Mouse (Mus musculus) neural tube, embryonic 13.5 days (tissue): ENCODE results near the gene Antxr2. TPM values are rescaled to one million over a fixed set of nuclear protein-coding genes. Genes with fewer than 3 reads are reported as not detected.

Experiments
- ATAC-seq: fragments of 200-750 bp; cut with Nextera tagmentation; 2 replicates; pipeline ENCODE4 v1.8.0; 2017; ENCODE audit warnings: low read depth, mild to moderate bottlenecking, moderate TSS enrichment, moderate library complexity
- H3K27ac ChIP-seq: fragments of 300-500 bp; sonication (generic); replicated peaks from 2 replicates; pipeline ENCODE4 v1.5.1; 2015; ENCODE audit warnings: moderate library complexity, mild to moderate bottlenecking, inconsistent platforms
- H3K27me3 ChIP-seq: fragments of 300-500 bp; sonication (generic); 2 replicates; pipeline ENCODE4 v1.6.1; 2015; ENCODE audit warnings: mild to moderate bottlenecking, inconsistent platforms
- H3K36me3 ChIP-seq: fragments of 300-500 bp; sonication (generic); 2 replicates; pipeline ENCODE4 v1.6.1; 2015; ENCODE audit warnings: mild to moderate bottlenecking, inconsistent platforms
- H3K4me1 ChIP-seq: fragments of 300-500 bp; sonication (generic); replicated peaks from 2 replicates; pipeline ENCODE4 v1.6.1; 2015; ENCODE audit warnings: inconsistent platforms
- H3K4me2 ChIP-seq: fragments of 300-500 bp; sonication (generic); 2 replicates; pipeline ENCODE4 v1.6.1; 2015; ENCODE audit warnings: inconsistent platforms, mild to moderate bottlenecking, moderate library complexity
- H3K4me3 ChIP-seq: fragments of 300-500 bp; sonication (generic); 2 replicates; pipeline ENCODE4 v1.5.1; 2015; ENCODE audit warnings: mild to moderate bottlenecking, inconsistent platforms
- H3K9ac ChIP-seq: fragments of 300-500 bp; sonication (generic); 2 replicates; pipeline ENCODE4 v1.6.1; 2015; ENCODE audit warnings: moderate library complexity, mild to moderate bottlenecking, inconsistent platforms
- H3K9me3 ChIP-seq: fragments of 300-500 bp; sonication (generic); 2 replicates; pipeline ENCODE4 v1.6.1; 2016; ENCODE audit warnings: inconsistent platforms
- WGBS: fragments of 180-500 bp; shearing (Covaris S2); methylation state at CpG from one replicate; pipeline ENCODE4 v1.1.7; 2015; 5-methylcytosine and 5-hydroxymethylcytosine counted together
- polyA plus RNA-seq: library from polyadenylated mRNA; unstranded; fragments of >200 nt; fragmentation: Nextera tagmentation; extraction: Ambion mirVana; gene quantifications from 2 replicates; pipeline ENCODE4 v1.2.1, GENCODE M21; 2015

Gene Antxr2
- polyA plus RNA-seq, 1 experiment from 2014 or later = 13.8 TPM

DNA sequence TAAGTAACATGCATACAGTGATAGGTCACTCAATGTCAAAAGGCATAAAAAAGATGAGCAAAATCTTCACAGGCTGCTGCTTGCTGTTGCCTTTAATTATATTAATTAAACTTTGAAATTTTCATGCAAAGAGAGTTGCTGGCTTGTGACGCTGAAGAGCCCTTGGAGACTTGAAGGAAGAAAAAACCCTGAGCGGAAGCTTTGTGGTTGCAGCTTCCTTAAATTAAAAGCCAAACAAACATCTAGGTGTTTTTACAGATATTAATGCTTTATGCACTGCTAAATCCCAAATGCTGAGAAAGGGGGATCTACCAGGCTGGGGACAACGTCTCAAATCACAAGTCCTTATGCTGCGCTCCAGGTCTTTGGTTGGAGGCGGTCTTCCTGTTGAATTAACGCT, 145.4 kb downstream of the Antxr2 start:
- 90% methylated on average over 6 of the region's 6 CpGs for WGBS
- H3K4me2 ChIP-seq = no peak overlapping the region
- H3K4me1 ChIP-seq = no peaks in the 10 kb centered on the region

DNA sequence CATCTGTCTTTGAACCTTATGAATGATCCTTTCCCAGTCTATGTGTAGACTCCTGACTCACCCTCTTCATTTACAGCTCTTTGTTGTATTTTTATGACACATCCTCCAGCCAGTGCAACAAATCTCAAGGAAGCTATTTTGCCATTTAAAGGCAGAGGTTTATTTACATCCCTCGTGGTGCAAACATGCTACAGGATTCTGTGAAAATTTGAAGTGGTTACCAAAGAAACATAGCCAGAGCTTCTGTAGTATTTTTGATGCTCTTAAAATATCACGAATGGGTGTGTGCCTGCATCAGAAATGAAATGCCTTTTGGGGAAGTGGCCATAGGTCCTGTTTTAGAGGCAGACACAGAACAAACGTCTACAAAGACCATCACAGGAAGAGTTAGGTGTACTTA, 146.7 kb downstream of the Antxr2 start:
- H3K27me3 ChIP-seq = no peaks in the 10 kb centered on the region
- no peak overlapping the region for H3K4me3 ChIP-seq
- no peak for ATAC-seq
- H3K36me3 ChIP-seq = no peaks in the 10 kb centered on the region; the same call in 1 of the 2 replicates
- H3K4me2 ChIP-seq = no peak overlapping the region
- WGBS = 80% methylated on average over 3 of the region's 3 CpGs
- no peaks in the 10 kb centered on the region for H3K9me3 ChIP-seq
- no peaks in the 10 kb centered on the region for H3K4me1 ChIP-seq
- H3K9ac ChIP-seq = no peak overlapping the region
- H3K27ac ChIP-seq = no peak overlapping the region

More for the DNA sequence above, 145.4 kb downstream of the Antxr2 start:
- H3K36me3 ChIP-seq = no peaks in the 10 kb centered on the region; the same call in 1 of the 2 replicates
- H3K27ac ChIP-seq = no peak overlapping the region
- H3K27me3 ChIP-seq = no peaks in the 10 kb centered on the region
- H3K4me3 ChIP-seq = no peak overlapping the region
- no peaks in the 10 kb centered on the region for H3K9me3 ChIP-seq
- no peak for ATAC-seq
- no peak overlapping the region for H3K9ac ChIP-seq

DNA sequence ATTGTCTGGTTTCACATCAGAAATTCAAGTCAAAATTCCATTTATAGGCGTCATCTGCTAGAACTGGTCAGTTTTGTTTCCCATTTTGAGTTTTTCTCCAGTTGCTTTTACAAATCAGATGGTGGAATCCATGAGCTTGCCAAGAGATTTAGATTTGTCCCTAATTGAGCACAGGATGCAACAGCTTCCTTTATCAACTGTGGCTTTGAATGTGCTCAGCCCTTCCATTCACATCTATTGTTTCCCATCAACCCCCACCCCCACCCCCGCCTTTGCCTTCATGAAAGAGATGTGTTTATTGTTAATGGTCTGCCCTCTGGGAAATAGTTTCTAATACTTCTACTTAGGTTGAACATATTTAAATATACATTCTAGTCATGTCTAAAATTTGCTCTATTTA, 149.4 kb downstream of the Antxr2 start:
- WGBS = 73% methylated on average over 2 of the region's 2 CpGs
- no peak overlapping the region for H3K9ac ChIP-seq
- ATAC-seq = no peak

DNA sequence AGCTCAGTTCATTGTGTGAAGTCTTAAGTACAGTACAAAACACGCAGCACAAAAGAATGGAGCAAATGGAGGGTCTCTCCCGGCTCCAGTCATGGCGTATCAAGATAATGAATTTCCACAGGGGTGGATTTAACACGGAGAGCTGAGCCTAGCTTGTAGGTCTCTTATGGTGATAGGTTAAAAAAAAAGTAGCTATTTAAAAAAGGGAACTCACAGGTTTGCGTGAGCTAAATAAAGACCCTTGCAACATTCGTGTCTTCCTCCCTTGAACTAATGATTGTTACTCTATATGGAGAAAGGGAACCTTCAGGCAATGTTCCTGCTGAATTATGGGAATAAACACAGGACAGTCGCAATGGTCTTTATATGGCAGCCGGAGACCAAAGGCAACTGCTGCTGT, 150.7 kb downstream of the Antxr2 start:
- ATAC-seq = no peak
- H3K27me3 ChIP-seq = no peaks in the 10 kb centered on the region
- H3K9me3 ChIP-seq = no peaks in the 10 kb centered on the region
- H3K4me3 ChIP-seq = no peak overlapping the region
- H3K36me3 ChIP-seq = no peaks in the 10 kb centered on the region; the same call in 1 of the 2 replicates
- H3K9ac ChIP-seq = no peak overlapping the region
- no peak overlapping the region for H3K4me2 ChIP-seq
- no peak overlapping the region for H3K27ac ChIP-seq
- WGBS = 58% methylated on average over 8 of the region's 8 CpGs
- no peaks in the 10 kb centered on the region for H3K4me1 ChIP-seq

More for the DNA sequence above, 149.4 kb downstream of the Antxr2 start:
- Histone ChIP-seq H3K4me3 (no peak overlapping the region), H3K4me1 (no peaks in the 10 kb centered on the region), H3K27ac (no peak overlapping the region), H3K27me3 (no peaks in the 10 kb centered on the region), H3K9me3 (no peaks in the 10 kb centered on the region), H3K4me2 (no peak overlapping the region), H3K36me3 (no peaks in the 10 kb centered on the region; the same call in 1 of the 2 replicates)

DNA sequence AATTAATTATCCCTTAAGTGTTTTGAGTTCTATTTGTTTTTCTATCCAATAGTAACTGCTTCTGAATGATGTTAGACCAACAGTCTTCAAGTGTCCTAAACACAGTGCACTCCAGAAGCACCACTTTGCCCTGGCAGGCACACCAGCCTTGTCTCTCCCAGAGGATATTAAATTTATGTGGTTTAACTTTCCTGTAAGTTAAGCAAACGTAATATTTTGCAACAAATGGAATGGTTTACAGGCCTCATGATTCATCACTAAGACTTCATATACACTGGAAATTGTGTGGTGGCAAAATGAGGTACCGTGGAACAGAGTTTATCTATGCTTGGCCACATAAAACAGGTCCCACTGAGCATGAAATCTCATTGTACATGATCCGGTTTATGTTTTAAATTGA, 152.0 kb downstream of the Antxr2 start:
- no peak overlapping the region for H3K4me3 ChIP-seq
- WGBS = 57% methylated on average over 3 of the region's 3 CpGs
- H3K9ac ChIP-seq = no peak overlapping the region
- no peak overlapping the region for H3K27ac ChIP-seq
- H3K36me3 ChIP-seq = no peaks in the 10 kb centered on the region
- ATAC-seq = no peak
- H3K9me3 ChIP-seq = no peaks in the 10 kb centered on the region
- H3K27me3 ChIP-seq = no peaks in the 10 kb centered on the region
- H3K4me2 ChIP-seq = no peak overlapping the region
- no peaks in the 10 kb centered on the region for H3K4me1 ChIP-seq

DNA sequence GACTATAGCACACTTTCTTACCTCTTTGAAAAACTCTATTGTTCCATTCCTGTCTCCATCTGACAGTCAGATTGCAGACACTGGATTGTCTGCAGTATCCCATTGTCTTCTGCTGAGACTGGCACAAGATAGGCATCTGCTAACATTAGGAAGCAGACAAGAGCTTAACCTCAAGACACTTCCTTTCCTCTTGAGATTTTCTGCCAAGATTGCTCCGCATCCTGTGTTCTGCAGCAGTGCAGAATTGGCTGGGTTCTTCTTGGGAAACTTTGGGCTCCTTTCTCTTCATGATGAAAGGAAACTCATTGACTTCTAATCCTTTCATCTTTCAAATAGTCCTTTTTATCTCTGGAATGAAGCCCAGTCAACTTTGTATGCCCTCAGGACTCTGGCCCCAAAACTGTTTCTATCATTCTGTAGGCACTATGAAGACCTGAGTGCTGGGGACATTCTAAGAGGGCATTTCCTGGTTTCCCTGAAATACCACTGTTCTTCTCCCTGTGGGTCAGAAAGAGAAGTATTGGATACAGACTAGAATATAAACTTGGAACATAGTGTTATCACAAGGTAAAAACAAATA, 152.5 kb downstream of the Antxr2 start:
- 62% methylated on average over 1 of the region's 1 CpGs for WGBS
- Histone ChIP-seq H3K9me3 (no peaks in the 10 kb centered on the region), H3K4me2 (no peak overlapping the region), H3K27me3 (no peaks in the 10 kb centered on the region), H3K9ac (no peak overlapping the region), H3K4me3 (no peak overlapping the region), H3K27ac (no peak overlapping the region), H3K36me3 (no peaks in the 10 kb centered on the region), H3K4me1 (no peaks in the 10 kb centered on the region)
- no peak for ATAC-seq

DNA sequence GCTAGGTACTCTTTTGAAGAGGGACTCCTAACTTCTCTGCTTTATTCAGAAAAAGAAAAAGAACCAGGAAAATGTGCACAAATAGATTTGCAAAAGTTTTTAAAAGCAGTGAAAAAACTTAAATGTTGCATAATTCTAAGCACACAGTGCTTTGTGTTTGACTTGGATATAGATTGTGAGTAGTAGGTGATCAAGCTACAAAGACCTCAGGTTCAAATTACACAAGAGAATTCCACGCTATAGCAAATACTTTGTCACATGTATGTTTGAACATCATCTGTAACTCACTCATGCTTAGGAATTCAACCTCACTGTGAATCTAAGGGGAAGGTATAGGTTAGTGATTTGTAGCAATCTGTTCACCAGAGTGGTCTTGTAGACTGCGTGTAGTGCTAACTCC, 153.9 kb downstream of the Antxr2 start:
- WGBS = 91% methylated on average over 2 of the region's 2 CpGs
- no peak overlapping the region for H3K27ac ChIP-seq
- no peaks in the 10 kb centered on the region for H3K36me3 ChIP-seq
- no peaks in the 10 kb centered on the region for H3K27me3 ChIP-seq
- no peak overlapping the region for H3K4me3 ChIP-seq
- no peak overlapping the region for H3K9ac ChIP-seq
- no peak for ATAC-seq
- no peak overlapping the region for H3K4me2 ChIP-seq
- no peaks in the 10 kb centered on the region; the same call in 1 of the 2 replicates for H3K9me3 ChIP-seq
- H3K4me1 ChIP-seq = no peaks in the 10 kb centered on the region

DNA sequence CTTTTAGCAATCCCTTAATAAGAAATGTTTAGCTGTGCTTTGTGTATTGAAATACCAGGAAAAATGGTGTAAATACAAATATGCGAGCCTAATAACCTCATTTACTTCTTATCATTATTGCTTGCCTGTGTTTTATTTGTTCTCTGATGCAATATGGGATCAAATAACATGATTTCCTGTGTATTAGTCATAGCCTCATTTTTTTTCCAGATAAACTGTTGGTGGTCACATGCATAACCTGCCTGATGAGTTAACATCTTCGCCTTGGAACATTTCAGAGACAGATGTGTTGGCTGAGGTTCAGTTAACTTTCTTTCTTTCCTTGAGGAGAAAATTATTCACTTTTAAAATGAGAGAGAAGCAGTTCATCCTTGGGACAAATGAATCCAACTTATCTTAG, 162.9 kb downstream of the Antxr2 start:
- ATAC-seq = no peak
- Histone ChIP-seq H3K36me3 (no peaks in the 10 kb centered on the region), H3K9me3 (no peaks in the 10 kb centered on the region; the same call in 1 of the 2 replicates), H3K4me3 (no peak overlapping the region), H3K9ac (no peak overlapping the region), H3K27ac (no peak overlapping the region), H3K27me3 (no peaks in the 10 kb centered on the region), H3K4me1 (no peaks in the 10 kb centered on the region), H3K4me2 (no peak overlapping the region)
- WGBS = 84% methylated on average over 2 of the region's 2 CpGs

DNA sequence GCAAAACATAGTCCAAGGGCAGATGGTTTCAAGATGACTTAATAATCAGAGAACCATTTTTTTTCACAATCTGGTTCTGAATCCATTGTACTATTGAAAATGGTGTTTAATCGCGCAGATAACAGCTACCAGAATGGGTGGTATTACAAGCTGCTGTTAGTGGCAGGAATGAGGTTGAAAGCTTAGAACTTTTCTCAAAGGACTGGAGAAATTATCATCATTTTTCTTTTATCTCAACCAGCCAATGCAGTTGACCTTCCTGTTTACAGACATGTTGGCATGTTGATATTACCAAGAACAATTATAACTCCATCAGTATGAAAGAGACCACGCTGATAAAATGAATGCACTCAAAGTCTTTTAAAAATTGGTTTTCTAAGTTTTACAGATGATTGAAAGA, 163.9 kb downstream of the Antxr2 start:
- no peak for ATAC-seq
- Histone ChIP-seq H3K4me2 (no peak overlapping the region), H3K9me3 (no peaks in the 10 kb centered on the region), H3K4me1 (no peaks in the 10 kb centered on the region), H3K36me3 (no peaks in the 10 kb centered on the region), H3K4me3 (no peak overlapping the region), H3K27ac (no peak overlapping the region), H3K9ac (no peak overlapping the region), H3K27me3 (no peaks in the 10 kb centered on the region)
- WGBS = 95% methylated on average over 3 of the region's 3 CpGs

DNA sequence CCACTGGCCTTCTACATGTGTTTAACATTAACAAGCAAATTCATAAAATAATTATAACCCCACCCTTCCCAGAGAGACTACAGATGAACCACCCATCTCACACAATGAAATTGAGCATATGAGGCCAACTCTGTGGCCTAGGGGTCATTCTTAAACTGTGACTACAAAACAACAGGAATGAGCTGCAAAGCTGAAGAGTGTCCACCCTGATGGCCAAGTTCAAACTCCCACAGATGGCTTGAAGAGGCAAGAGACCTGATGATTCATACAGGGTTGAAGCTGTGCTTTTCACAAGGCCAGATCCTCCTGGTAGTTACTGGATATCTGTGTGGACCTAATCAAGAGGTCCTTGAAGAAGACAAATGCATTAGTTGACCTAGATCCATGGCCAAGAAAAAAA, 173.7 kb downstream of the Antxr2 start:
- Histone ChIP-seq H3K27ac (no peak overlapping the region), H3K4me3 (no peak overlapping the region), H3K9ac (no peak overlapping the region), H3K36me3 (no peaks in the 10 kb centered on the region), H3K4me1 (no peaks in the 10 kb centered on the region), H3K4me2 (no peak overlapping the region), H3K27me3 (no peaks in the 10 kb centered on the region), H3K9me3 (no peaks in the 10 kb centered on the region)
- ATAC-seq = no peak

DNA sequence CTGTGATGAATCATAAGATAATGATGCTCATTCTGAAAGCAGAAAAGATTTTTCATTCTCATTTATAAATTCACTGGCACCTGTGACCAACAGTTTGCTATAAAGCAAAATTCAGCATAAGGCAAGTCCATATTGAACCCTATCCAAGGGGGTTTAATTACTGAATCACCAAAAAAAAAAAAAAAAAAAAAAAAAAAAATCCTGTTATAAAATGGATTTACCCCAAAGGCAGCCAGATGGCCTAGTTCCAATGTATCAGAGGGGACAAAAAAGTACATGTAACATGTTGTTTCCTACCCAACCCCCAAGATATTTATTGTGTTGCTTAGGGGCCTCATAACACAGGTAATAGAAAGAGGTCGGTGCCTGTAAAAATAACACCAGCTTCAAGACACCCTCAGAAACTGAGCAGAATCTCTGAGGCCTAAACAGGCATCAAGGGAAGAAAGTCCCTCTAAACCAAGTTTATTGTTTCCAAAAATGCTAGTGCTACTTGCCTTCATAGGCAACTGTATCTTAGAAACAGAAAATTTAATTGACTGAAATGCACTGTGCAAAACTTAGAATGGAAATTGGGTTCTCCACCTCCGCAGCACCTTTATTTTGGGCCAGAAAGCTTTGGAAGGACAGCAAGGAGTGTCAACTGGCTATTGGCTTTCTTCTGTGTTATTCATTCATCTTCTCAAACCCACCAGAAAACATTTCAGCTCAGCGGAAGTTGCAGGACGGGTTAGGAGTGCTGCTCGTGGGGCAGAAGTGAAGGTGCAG, 178.7 kb downstream of the Antxr2 start:
- WGBS = 94% methylated on average over 5 of the region's 5 CpGs
- Histone ChIP-seq H3K4me3 (no peak overlapping the region), H3K9ac (no peak overlapping the region), H3K4me2 (no peak overlapping the region), H3K9me3 (no peaks in the 10 kb centered on the region), H3K4me1 (no peaks in the 10 kb centered on the region), H3K36me3 (no peaks in the 10 kb centered on the region), H3K27ac (no peak overlapping the region), H3K27me3 (no peaks in the 10 kb centered on the region)
- no peak for ATAC-seq

DNA sequence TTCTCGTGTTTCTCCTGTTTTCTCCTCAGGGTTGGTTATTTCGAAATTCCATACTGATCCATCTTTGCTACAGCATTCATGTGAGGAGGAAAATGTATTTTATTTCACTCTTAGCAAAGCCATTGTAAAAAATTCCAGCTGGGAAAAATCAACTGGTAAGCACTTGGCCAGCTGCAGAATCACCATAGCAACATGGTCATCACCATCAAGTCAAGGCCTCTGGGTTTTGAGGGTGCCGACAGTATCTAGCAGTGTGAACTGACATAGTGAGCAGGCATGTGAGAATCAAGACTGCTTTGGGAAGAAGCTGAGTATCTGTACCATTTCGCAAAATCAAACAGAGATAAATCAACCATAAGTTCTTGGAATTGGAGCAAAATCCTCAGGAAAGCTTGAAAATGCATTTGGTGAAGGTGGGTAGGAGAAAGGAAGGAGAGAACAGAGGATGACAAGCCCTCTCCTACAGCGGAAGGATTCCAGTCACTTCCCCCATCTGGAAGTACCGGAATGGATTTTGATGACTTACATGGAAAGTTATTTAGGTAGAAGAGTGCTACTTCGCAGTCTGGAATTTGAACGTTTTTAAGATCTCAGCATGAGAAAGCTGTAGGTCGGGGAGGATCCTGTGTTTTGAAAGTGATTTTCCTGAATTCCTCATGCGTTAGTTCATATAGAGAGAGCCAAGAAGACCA, 183.5 kb downstream of the Antxr2 start:
- no peak for ATAC-seq

More for the DNA sequence above, 183.5 kb downstream of the Antxr2 start:
- no peaks in the 10 kb centered on the region for H3K36me3 ChIP-seq
- no peaks in the 10 kb centered on the region for H3K27me3 ChIP-seq
- no peak overlapping the region for H3K4me3 ChIP-seq
- H3K27ac ChIP-seq = no peak overlapping the region
- no peaks in the 10 kb centered on the region for H3K4me1 ChIP-seq
- WGBS = 82% methylated on average over 10 of the region's 10 CpGs
- H3K9ac ChIP-seq = no peak overlapping the region
- H3K9me3 ChIP-seq = no peaks in the 10 kb centered on the region
- no peak overlapping the region for H3K4me2 ChIP-seq
